Mouse (Mus musculus) forebrain, embryonic 13.5 days (tissue): Measurements from ENCODE around the gene Dnajc4. TPM values are rescaled to one million over a fixed set of nuclear protein-coding genes. Genes with fewer than 3 reads are reported as not detected.

ENCODE experiments used
- ATAC-seq: fragments of 200-750 bp; cut with Nextera tagmentation; 2 replicates; pipeline ENCODE4 v1.8.0; 2017
- H3K27ac ChIP-seq: fragments of 300-500 bp; sonication (generic); 2 replicates; pipeline ENCODE4 v1.5.1; 2015; ENCODE audit warnings: inconsistent platforms, mild to moderate bottlenecking, moderate library complexity
- H3K27me3 ChIP-seq: fragments of 300-500 bp; sonication (generic); 2 replicates; pipeline ENCODE4 v1.6.1; 2015; ENCODE audit warnings: mild to moderate bottlenecking, inconsistent platforms
- H3K36me3 ChIP-seq: fragments of 300-500 bp; sonication (generic); 2 replicates; pipeline ENCODE4 v1.6.1; 2015; ENCODE audit warnings: mild to moderate bottlenecking, inconsistent platforms; ENCODE audit not compliant: poor library complexity, severe bottlenecking
- H3K4me1 ChIP-seq: fragments of 300-500 bp; sonication (generic); 2 replicates; pipeline ENCODE4 v1.6.1; 2015; ENCODE audit warnings: inconsistent platforms
- H3K4me2 ChIP-seq: fragments of 300-500 bp; sonication (generic); 2 replicates; pipeline ENCODE4 v1.6.1; 2015; ENCODE audit warnings: inconsistent platforms, mild to moderate bottlenecking, moderate library complexity
- H3K4me3 ChIP-seq: fragments of 300-500 bp; sonication (generic); 2 replicates; pipeline ENCODE4 v1.5.1; 2015; ENCODE audit warnings: mild to moderate bottlenecking, inconsistent platforms
- H3K9ac ChIP-seq: fragments of 300-500 bp; sonication (generic); 2 replicates; pipeline ENCODE4 v1.6.1; 2015; ENCODE audit warnings: mild to moderate bottlenecking, inconsistent platforms
- H3K9me3 ChIP-seq: fragments of 300-500 bp; sonication (generic); replicated peaks from 2 replicates; pipeline ENCODE4 v1.6.1; 2016; ENCODE audit warnings: inconsistent platforms
- WGBS: fragments of 180-500 bp; shearing (Covaris S2); methylation state at CpG from one replicate; pipeline ENCODE4 v1.1.7; 2015; 5-methylcytosine and 5-hydroxymethylcytosine counted together
- polyA plus RNA-seq: library from polyadenylated mRNA; unstranded; fragments of >200 nt; fragmentation: Nextera tagmentation; extraction: Ambion mirVana; gene quantifications from 2 replicates; pipeline ENCODE4 v1.2.1, GENCODE M21; 2015

The Dnajc4 gene
- polyA plus RNA-seq, 1 experiment from 2014 or later: 19.1 TPM

DNA sequence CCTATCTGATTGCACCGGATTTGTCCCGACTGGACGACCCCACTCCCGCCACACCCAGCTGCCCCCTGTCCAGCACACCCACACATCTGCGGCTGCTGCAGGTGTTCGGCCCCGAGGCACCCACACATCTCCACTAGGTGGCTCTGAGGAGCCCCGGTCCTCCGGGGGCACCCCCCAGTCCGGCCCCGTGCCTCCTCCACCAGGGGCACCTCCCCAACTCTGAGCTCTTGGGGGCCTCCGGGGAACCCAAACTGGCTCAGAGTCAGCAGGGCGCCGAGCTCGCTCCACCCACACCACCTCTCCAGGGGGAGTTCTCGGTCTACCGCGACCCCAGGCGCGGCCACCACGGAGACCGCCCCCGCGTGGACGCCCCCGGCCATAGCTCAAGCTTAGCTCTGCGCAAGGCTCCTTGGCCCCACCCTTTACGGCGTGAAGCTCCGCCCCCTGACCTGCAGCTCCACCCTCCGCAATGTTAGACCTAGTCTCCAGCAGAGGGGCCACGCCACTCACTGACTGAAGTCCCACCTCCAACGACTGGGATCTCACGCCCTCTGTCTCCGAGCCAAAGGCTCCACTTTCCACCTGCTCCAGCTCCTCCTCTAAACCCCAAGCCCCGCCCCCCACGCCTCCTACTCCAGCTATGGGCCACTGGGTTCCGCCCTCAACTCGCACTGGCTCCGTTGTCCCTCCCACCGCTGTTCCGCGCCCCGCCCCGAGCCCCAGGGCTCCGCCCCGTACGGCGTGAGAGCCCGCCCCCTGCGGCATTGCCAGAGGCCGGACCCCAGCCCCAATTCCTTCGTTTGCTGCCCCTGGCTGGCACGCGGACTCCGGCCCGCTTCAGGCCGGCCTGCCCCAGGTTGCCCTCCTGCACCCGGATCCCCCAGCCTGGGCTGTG lies 12.6 kb downstream of the Dnajc4 start:
- under 1% methylated on average over 56 of the region's 59 CpGs for WGBS
- Histone ChIP-seq H3K27me3 (no peaks in the 10 kb centered on the region), H3K36me3 (peaks cover 34% of the 10 kb centered on the region), H3K9ac (peak overlapping the region; percentile 73), H3K4me3 (peak overlapping the region; percentile 52), H3K27ac (peak overlapping the region; percentile 86), H3K9me3 (no peaks in the 10 kb centered on the region), H3K4me2 (peak overlapping the region; percentile 91), H3K4me1 (peaks cover 43% of the 10 kb centered on the region)
- ATAC-seq: peak; percentile 85

DNA sequence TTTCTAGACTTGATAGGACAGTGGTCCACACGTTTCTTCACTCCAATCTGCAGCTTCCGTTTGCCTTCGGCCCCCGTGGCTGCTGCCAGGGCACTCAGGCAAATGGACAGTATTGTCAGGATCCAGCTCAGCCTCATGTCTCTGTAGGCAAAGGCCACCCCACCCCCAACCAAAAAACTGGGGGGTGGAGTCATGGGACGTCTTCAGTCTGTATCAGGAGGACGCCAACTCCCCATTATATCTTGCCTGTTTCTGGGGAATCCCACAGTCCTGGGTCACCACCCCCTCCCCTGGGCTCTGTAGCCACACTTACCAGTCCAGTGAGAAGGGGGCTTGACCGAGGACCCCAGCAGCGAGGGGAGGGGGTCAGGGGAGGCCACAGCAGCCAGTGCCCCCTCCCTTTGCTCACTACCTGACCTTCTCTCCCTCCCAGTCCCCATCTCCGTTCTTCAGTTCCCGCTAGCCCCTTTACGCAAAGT lies 13.3 kb downstream of the Dnajc4 start:
- peaks cover 44% of the 10 kb centered on the region for H3K4me1 ChIP-seq
- peak overlapping the region; percentile 52 for H3K4me3 ChIP-seq
- H3K9ac ChIP-seq: peak overlapping the region; percentile 73
- peaks cover 32% of the 10 kb centered on the region for H3K36me3 ChIP-seq
- H3K4me2 ChIP-seq: peak overlapping the region; percentile 91
- H3K27ac ChIP-seq: peak overlapping the region; percentile 86
- no peaks in the 10 kb centered on the region for H3K27me3 ChIP-seq
- no peak for ATAC-seq
- H3K9me3 ChIP-seq: no peaks in the 10 kb centered on the region
- 10% methylated on average over 11 of the region's 11 CpGs for WGBS

DNA sequence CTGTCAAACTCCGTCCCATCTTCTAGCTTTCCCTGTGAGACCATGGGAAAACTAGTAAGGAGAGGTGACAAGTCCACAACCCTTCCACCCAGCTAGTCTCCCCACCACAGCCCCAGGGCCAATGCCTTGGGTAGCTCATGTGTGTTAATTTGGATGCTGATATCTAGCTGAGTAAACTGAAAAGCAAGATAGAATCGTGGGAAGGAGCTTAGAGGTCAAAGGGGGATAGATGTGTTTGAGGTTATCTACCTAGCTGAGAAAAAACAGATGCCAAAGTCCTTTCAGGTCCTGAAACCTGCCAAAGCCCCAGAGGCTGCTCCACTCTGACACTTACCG lies 13.8 kb downstream of the Dnajc4 start:
- H3K9ac ChIP-seq: peak overlapping the region; percentile 73; the same call in 1 of the 2 replicates
- H3K27ac ChIP-seq: peak overlapping the region; percentile 86
- peaks cover 32% of the 10 kb centered on the region for H3K36me3 ChIP-seq
- H3K4me2 ChIP-seq: peak overlapping the region; percentile 91
- H3K27me3 ChIP-seq: no peaks in the 10 kb centered on the region
- 54% methylated on average over 3 of the region's 3 CpGs for WGBS
- peaks cover 48% of the 10 kb centered on the region for H3K4me1 ChIP-seq
- no peak for ATAC-seq
- H3K4me3 ChIP-seq: peak overlapping the region; percentile 52
- no peaks in the 10 kb centered on the region for H3K9me3 ChIP-seq

DNA sequence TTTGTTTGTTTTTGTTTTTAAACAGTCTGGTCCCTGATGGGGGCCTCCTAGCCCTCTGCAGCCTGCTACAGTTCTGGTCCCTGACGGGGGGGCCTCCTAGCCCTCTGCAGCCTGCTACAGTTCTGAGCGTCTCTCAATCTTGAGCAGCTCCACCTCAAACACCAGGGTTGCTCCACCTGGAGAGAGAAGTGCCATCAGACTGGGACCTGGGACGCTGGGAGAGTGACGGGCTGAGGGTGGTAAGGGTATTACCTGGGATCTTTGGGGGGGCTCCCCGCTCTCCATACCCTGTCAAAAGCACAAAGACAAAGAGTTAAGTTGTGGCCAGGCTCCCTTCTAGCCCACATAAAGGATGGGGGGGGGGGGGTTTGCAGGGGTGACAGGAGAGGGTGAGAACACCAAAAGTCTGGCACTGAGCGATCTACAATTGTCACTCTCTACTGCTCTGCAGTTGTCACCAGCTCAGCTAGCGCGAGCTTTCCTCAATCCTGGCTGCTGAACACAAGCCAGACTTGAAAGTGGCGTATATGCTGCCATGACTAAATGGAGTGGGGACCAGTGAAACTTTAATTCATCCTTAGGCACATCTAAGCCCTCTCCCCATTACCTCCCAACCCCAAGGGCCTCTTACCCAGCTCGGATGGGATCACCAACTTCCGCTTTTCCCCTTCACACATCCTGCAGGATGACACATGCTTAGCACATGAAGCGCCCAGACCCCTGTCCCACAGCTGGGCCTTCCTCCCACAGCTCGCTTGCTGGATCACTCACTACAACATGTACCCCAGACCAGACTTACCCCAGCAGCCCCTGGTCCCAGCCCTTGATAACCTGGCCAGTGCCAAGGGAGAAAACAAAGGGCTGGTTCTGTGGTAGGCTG lies 14.4 kb downstream of the Dnajc4 start:
- ATAC-seq: no peak
- WGBS: 88% methylated on average over 13 of the region's 13 CpGs
- H3K4me1 ChIP-seq: peaks cover 48% of the 10 kb centered on the region
- H3K9me3 ChIP-seq: no peaks in the 10 kb centered on the region
- peaks cover 32% of the 10 kb centered on the region for H3K36me3 ChIP-seq
- H3K27me3 ChIP-seq: no peaks in the 10 kb centered on the region
- peak overlapping the region; percentile 86 for H3K27ac ChIP-seq
- H3K4me3 ChIP-seq: peak overlapping the region; percentile 52
- H3K9ac ChIP-seq: peak overlapping the region; percentile 73
- H3K4me2 ChIP-seq: peak overlapping the region; percentile 91

DNA sequence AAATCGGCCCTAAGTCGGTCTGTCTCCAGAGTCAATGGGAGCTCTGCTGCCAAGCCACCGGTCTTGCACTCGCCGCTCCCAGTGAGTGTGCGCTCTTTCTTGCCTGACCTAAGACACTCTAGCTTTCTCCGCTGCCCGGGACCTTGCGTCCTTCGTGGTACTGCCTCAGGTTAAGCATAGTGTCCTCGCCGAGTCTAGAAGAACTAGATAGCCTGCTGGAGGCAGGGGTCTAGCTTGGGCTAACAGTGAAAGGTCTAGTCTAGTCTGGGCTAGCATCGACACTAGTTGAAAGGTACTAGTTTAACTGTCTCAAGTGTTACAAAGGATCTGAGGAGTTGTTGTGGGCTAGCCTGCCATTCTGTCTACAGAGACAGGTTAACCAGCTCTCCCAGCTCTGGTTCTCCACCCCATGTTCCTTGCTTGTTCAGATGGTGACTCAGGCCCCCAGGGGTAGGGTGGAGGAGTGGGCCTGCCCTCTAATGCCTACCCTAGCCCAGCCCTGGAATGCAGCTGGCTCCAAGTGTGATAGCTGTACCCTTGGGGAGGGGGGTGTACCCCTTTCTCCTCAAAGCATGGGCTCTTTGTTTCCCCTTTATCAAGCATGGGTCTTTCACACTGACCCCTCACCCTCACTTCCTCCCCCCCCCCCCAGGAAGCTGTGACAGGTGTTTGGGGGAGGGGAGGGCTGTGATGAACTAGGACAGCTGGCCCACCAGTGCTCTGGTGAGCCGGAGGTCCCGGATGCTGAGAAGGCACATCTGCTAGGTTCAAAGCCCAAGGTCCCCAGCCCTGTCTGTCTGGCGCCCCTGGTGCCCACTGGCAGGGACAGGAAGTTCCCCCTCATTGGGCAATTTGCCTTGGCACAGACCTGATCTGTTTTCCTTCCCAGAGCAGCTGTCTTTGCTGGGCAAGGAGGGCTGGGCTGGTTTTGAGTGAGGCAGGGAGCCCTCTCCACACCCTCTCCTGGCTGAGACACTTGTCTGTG lies 16.5 kb downstream of the Dnajc4 start, which contains the start of gene Plcb3:
TSS of gene Plcb3 (minus strand) at position 934 of the 985 bp plus-strand sequence.
- H3K4me1 ChIP-seq: peaks cover 44% of the 10 kb centered on the region
- peak within 1 kb of the TSS; percentile 89 for H3K4me3 ChIP-seq
- H3K27ac ChIP-seq: peak within 1 kb of the TSS; percentile 96
- H3K9me3 ChIP-seq: no peaks in the 10 kb centered on the region
- H3K9ac ChIP-seq: peak within 1 kb of the TSS; percentile 88
- 0% methylated on average over 16 of the region's 16 CpGs for WGBS
- peaks cover 14% of the 10 kb centered on the region for H3K27me3 ChIP-seq
- ATAC-seq: peak; percentile 5; the same call in 1 of the 2 replicates
- peak within 1 kb of the TSS; percentile 91 for H3K4me2 ChIP-seq
- H3K36me3 ChIP-seq: peaks cover 23% of the 10 kb centered on the region

DNA sequence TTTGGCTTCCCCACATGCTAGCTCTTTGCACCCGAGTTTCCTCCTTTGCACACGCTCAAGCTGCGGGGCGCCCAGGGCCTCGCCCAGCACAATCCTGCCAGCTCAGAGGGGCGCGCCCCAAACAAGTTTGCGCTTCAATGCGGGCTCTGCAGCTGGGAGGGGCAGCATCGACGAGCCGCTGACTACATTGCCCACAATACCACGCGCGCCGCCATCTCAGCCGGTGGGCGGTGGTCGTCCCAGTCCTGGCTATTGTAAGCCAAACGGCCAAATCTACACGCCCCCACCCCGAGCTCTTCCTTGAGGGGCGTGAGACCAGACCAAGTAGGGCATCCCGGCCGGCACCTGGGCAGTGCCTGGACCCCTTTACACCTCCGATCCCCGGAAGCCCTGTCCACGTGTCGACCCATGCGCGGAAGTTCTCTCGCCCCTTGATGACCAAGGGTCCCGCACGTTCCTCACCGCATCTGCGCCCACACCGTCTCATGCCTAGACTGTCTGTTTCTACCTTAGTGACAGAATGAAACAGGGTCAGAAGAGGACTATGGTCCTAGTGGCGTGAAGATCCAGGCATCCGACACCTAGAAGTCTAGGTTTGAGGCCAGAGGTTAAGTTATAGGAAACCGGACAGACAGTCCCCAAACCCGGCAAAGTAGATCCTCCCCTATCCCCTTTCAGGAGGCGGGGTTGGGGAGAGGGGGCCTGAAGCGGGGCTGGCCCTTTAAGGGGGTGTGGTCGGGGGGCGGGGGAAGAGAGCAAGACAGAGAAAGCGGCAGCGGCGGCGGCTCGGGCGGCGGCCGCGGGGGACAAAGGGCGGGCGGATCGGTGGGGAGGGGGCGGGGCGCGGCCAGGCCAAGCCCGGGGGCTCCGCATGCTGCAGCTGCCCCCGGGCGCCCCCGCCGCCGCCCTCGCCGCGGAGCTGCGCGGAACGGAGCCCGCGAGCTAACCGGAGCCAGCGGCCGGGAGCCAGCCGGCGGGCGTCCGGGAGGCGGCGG lies 17.9 kb downstream of the Dnajc4 start, which contains the start of gene Ppp1r14b:
TSS of gene Ppp1r14b (plus strand) at position 758 of the 995 bp plus-strand sequence.
- under 1% methylated on average over 51 of the region's 84 CpGs for WGBS
- H3K4me1 ChIP-seq: peaks cover 54% of the 10 kb centered on the region
- ATAC-seq: peak; percentile 67

DNA sequence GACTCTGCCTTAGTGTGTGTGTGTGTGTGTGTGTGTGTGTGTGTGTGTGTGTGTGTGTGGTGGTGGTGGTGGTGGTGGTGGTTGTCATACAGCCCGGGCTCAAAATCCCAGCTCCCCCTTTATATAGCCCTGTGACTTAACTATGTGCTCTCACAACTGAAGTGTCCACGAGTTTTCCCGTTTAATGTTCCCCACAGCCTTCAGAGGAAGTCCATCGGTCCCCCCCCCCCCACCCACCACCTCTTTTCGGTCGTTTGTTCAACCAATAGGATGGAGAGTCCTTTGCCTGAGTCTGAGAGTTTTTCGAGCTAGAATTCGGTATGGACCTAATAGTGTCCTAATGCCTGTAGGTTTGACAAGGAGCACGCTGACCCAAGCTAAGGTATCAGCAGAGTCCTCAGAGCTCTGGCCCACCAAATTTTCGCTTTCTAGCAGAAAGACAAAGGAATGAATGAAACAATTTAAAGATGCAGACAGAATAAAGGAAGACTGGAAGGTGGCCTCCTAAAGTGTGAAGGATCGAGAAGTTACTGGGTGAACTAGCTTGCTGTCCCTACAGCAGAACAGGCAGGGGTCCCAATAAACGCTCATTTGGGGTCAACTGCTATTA lies 18.7 kb downstream of the Dnajc4 start:
- peak overlapping the region; percentile 91 for H3K4me2 ChIP-seq
- peak overlapping the region; percentile 88; the same call in 1 of the 2 replicates for H3K9ac ChIP-seq
- H3K4me1 ChIP-seq: peaks cover 52% of the 10 kb centered on the region
- H3K36me3 ChIP-seq: peaks cover 21% of the 10 kb centered on the region
- WGBS: 33% methylated on average over 12 of the region's 12 CpGs
- H3K27me3 ChIP-seq: peaks cover 35% of the 10 kb centered on the region
- H3K9me3 ChIP-seq: no peaks in the 10 kb centered on the region
- H3K27ac ChIP-seq: no peak overlapping the region
- peak overlapping the region; percentile 89 for H3K4me3 ChIP-seq
- ATAC-seq: no peak

More for the DNA sequence above, 17.9 kb downstream of the Dnajc4 start, which contains the start of gene Ppp1r14b:
- H3K4me3 ChIP-seq: peak within 1 kb of the TSS; percentile 89
- H3K36me3 ChIP-seq: peaks cover 23% of the 10 kb centered on the region
- peak within 1 kb of the TSS; percentile 88 for H3K9ac ChIP-seq
- H3K27ac ChIP-seq: peak within 1 kb of the TSS; percentile 96
- peaks cover 26% of the 10 kb centered on the region for H3K27me3 ChIP-seq
- H3K4me2 ChIP-seq: peak within 1 kb of the TSS; percentile 91
- no peaks in the 10 kb centered on the region for H3K9me3 ChIP-seq

DNA sequence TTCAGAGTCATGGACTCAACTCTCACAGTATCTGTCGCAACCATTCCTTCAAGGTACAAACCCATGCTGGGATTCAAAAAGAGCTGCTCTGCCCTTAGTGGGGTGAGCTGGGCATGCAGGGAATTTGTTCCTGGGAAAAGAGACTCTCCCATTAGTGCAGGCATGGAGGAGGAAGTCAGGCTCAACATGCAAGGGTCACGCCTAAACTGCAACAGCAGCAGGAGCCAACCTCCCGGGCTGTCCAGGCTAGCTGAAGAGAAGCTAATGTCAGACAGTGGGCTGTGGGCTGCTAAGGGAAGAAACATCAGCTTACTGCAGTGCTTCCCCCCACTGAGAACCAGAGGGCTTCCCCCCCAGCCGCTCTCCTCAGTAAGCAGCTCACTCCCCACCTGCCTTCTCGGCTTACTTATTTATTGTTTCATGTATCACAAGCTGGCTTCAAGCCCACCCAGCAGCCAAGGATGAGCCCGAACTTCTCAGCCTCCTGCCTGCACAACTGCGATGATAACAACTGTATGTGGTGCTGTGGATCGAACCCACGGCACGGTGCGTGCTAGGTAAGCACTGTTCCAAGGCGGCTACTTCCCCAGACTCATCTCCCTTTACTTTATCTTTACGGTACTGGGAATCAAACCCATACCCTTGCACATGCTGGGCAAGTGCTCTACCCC lies 20.0 kb downstream of the Dnajc4 start:
- Histone ChIP-seq H3K9me3 (no peaks in the 10 kb centered on the region), H3K27ac (no peak overlapping the region), H3K36me3 (peaks cover 8% of the 10 kb centered on the region), H3K27me3 (peaks cover 45% of the 10 kb centered on the region), H3K9ac (no peak overlapping the region), H3K4me3 (no peak overlapping the region), H3K4me1 (peaks cover 42% of the 10 kb centered on the region), H3K4me2 (no peak overlapping the region)
- ATAC-seq: no peak
- 85% methylated on average over 13 of the region's 13 CpGs for WGBS

DNA sequence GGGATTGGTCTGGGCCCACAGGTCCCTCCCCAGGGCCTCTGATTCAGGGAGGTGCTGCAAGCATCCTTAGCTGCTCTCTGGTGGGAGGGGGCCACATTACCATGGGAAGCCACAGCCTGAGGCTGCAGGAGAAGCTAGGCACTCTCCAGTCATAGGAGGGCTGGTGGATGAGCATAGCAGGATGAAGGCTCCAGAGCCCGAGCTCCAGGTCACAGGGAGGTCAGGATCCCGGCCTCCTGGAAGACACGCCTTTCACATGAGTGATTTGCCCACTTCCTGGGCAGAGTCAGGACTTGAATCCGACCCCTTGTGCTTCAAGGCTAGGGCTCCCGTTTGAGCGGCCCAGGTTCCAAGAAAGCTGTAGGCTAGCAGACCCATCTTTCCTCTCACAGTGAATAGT lies 20.7 kb downstream of the Dnajc4 start:
- Histone ChIP-seq H3K4me3 (no peak overlapping the region), H3K4me2 (no peak overlapping the region), H3K27ac (no peak overlapping the region), H3K27me3 (peaks cover 45% of the 10 kb centered on the region), H3K9me3 (no peaks in the 10 kb centered on the region), H3K9ac (no peak overlapping the region), H3K4me1 (peaks cover 35% of the 10 kb centered on the region), H3K36me3 (peaks cover 2% of the 10 kb centered on the region)
- ATAC-seq: no peak
- WGBS: 47% methylated on average over 6 of the region's 6 CpGs
